Mouse (Mus musculus) thymus, adult 2 months (tissue): Measurements from ENCODE around the gene Arid2.

Experiments
- CTCF ChIP-seq: fragments of 200-500 bp; IDR thresholded peaks from 2 replicates; pipeline ENCODE4 v1.5.1; 2012; ENCODE audit warnings: mild to moderate bottlenecking, control low read depth, low read length, moderate library complexity, borderline replicate concordance; ENCODE audit not compliant: control insufficient read depth, poor library complexity, insufficient read depth; ENCODE audit errors: extremely low read depth
- POLR2A ChIP-seq: fragments of 200-500 bp; IDR thresholded peaks from 2 replicates; pipeline ENCODE4 v1.6.1; 2012; ENCODE audit warnings: mild to moderate bottlenecking, low read length, control low read depth, moderate library complexity; ENCODE audit not compliant: control insufficient read depth, poor library complexity, insufficient read depth; ENCODE audit errors: extremely low read depth

- TF ChIP-seq CTCF (no peak), POLR2A (no peak)
These were observed 15.0 kb upstream of the Arid2 start for GRCm38 (mm10) chr15:96272356-96272755.
